Mouse (Mus musculus): ENCODE data around the gene Sorcs3. TPM values are rescaled to one million over a fixed set of nuclear protein-coding genes. Genes with fewer than 3 reads are reported as not detected.

Sorcs3 gene
- total RNA-seq, 2 experiments from 2014 or later, result 34.1 to 34.3 TPM

- no peak for DNase-seq (ENCODE audit: low spot score in 2 of 2)
Measured at GRCm38 (mm10) chr19:48700111-48700658, 494.4 kb downstream of the Sorcs3 start.

GRCm38 (mm10) chr19:48703763-48704162, 497.9 kb downstream of the Sorcs3 start:
- no peak for DNase-seq (ENCODE audit: low spot score in 2 of 2)

- no peak for DNase-seq (ENCODE audit: low spot score in 2 of 2)
Measured at GRCm38 (mm10) chr19:48706267-48706923, 500.6 kb downstream of the Sorcs3 start.

- no peak for DNase-seq (ENCODE audit: low spot score in 2 of 2)
Measured at GRCm38 (mm10) chr19:48706924-48707320, 501.1 kb downstream of the Sorcs3 start.

GRCm38 (mm10) chr19:48725851-48726419, 520.1 kb downstream of the Sorcs3 start:
- no peak for DNase-seq (ENCODE audit: low spot score in 2 of 2)

GRCm38 (mm10) chr19:48727048-48727447, 521.2 kb downstream of the Sorcs3 start:
- DNase-seq (ENCODE audit: low spot score in 2 of 2), result no peak

- DNase-seq (ENCODE audit: low spot score in 2 of 2), result no peak
Measured at GRCm38 (mm10) chr19:48727601-48728000, 521.8 kb downstream of the Sorcs3 start.

GRCm38 (mm10) chr19:48731731-48732130, 525.9 kb downstream of the Sorcs3 start:
- no peak for DNase-seq (ENCODE audit: low spot score in 2 of 2)

GRCm38 (mm10) chr19:48734370-48734769, 528.5 kb downstream of the Sorcs3 start:
- no peak for DNase-seq (ENCODE audit: low spot score in 2 of 2)

- no peak for DNase-seq (ENCODE audit: low spot score in 2 of 2)
Measured at GRCm38 (mm10) chr19:48737554-48737953, 531.7 kb downstream of the Sorcs3 start.

- DNase-seq (ENCODE audit: low spot score in 2 of 2), result no peak
Measured at GRCm38 (mm10) chr19:48755156-48755555, 549.3 kb downstream of the Sorcs3 start.

- no peak for DNase-seq (ENCODE audit: low spot score in 2 of 2)
Measured at GRCm38 (mm10) chr19:48756831-48757230, 551.0 kb downstream of the Sorcs3 start.

GRCm38 (mm10) chr19:48766524-48766923, 560.7 kb downstream of the Sorcs3 start:
- no peak for DNase-seq (ENCODE audit: low spot score in 2 of 2)

GRCm38 (mm10) chr19:48771565-48771964, 565.7 kb downstream of the Sorcs3 start:
- no peak for DNase-seq (ENCODE audit: low spot score in 2 of 2)

- no peak for DNase-seq (ENCODE audit: low spot score in 2 of 2)
Measured at GRCm38 (mm10) chr19:48779095-48779765, 573.4 kb downstream of the Sorcs3 start.

- DNase-seq (ENCODE audit: low spot score in 2 of 2), result no peak
Measured at GRCm38 (mm10) chr19:48780813-48781212, 575.0 kb downstream of the Sorcs3 start.

GRCm38 (mm10) chr19:48782024-48782721, 576.3 kb downstream of the Sorcs3 start:
- no peak for DNase-seq (ENCODE audit: low spot score in 2 of 2)

- DNase-seq (ENCODE audit: low spot score in 2 of 2), result no peak
Measured at GRCm38 (mm10) chr19:48787269-48787668, 581.4 kb downstream of the Sorcs3 start.

- no peak for DNase-seq (ENCODE audit: low spot score in 2 of 2)
Measured at GRCm38 (mm10) chr19:48804546-48804945, 598.7 kb downstream of the Sorcs3 start.

GRCm38 (mm10) chr19:48811541-48811940, 605.7 kb downstream of the Sorcs3 start:
- DNase-seq (ENCODE audit: low spot score in 2 of 2), result no peak

- DNase-seq (ENCODE audit: low spot score in 2 of 2), result no peak
Measured at GRCm38 (mm10) chr19:48813823-48814222, 608.0 kb downstream of the Sorcs3 start.

GRCm38 (mm10) chr19:48815064-48815463, 609.2 kb downstream of the Sorcs3 start:
- DNase-seq (ENCODE audit: low spot score in 2 of 2), result no peak

Measured in layer of hippocampus, adult 18-20 months (tissue).